Mouse (Mus musculus) cerebellum, adult 11 months (tissue): ENCODE measurements around the gene Fam89a.

Experiments used
- DNase-seq: peaks from one replicate; pipeline ENCODE4 v3.0.0; 2022

Fam89a gene

DNA sequence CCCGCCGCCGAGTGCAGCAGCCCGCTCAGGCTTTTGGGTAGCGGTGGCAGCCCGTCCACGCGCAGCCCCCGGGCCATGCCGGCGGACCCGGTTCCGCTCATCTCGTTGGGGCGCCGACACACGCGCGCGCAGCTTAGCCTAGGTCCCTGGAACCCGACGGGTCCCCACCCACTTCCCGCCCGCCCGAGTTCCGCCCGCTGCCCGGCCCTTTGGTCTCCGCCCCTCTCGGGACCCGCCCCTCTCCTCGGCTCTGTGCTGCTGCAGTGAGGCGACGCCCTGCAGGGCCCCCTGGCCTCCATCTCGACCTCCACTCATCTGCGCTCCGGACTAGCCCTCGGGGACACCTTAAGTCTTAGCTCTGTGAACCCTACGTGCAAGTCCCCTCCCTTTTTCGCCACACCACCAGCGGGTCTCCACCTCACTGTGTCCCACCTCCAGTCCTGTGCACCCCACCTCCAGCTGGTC is at the start of gene Fam89a:
Fam89a (minus strand) TSS at position 124 of the 465 bp plus-strand sequence.
- no peak for DNase-seq

GRCm38 (mm10) chr8:124800542-124800941 is 48.9 kb upstream of the Fam89a start:
- no peak for DNase-seq

- DNase-seq: no peak
These were observed 44.3 kb upstream of the Fam89a start for GRCm38 (mm10) chr8:124795781-124796488.

DNA sequence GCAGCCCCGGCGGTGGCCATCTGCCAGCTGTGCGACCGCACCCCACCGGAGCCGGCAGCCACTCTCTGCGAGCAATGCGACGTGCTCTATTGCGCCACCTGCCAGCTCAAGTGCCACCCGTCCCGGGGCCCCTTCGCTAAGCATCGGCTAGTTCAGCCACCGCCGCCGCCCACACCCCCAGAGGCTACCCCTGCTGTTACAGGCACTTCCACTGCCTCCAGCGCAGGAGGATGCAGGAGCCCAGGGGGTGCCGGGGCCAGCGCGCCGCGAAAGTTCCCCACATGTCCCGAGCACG is 42.8 kb upstream of the Fam89a start:
- DNase-seq: peak; percentile 83

GRCm38 (mm10) chr8:124793661-124794485 is 42.2 kb upstream of the Fam89a start:
- peak; percentile 48 for DNase-seq

DNA sequence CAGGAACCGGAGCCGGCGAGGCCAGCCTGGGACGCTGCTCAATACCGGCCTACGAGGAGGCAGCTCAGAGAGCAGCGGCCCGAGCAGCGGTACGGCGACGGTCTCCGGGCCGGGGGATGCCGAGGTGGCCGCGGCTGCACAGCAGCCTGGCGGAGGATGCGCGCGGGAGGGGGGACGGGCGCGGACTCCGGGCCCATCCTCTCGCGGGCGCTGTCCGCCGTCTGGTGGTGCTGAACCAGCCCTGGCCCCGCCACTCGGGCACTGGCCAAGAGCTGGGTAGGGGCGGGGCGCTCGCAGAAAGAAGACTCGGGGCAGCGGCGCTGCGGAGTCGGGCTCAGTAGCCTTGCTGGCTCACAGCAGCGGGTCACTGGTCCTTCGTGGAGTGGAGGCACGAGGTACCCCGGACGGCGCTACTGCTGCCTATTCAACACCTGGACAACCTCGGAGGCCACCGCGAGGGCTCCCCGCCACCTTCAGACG is 41.6 kb upstream of the Fam89a start:
- DNase-seq: peak; percentile 75

GRCm38 (mm10) chr8:124792708-124793107 is 41.1 kb upstream of the Fam89a start, which contains the start of gene Trim67:
Gene Trim67, plus strand, starts transcription at chr8:124793092.
- DNase-seq: peak; percentile 79

- DNase-seq: peak; percentile 61
These were observed 40.6 kb upstream of the Fam89a start for GRCm38 (mm10) chr8:124792186-124792585.

GRCm38 (mm10) chr8:124791751-124792150 is 40.1 kb upstream of the Fam89a start:
- no peak for DNase-seq

DNA sequence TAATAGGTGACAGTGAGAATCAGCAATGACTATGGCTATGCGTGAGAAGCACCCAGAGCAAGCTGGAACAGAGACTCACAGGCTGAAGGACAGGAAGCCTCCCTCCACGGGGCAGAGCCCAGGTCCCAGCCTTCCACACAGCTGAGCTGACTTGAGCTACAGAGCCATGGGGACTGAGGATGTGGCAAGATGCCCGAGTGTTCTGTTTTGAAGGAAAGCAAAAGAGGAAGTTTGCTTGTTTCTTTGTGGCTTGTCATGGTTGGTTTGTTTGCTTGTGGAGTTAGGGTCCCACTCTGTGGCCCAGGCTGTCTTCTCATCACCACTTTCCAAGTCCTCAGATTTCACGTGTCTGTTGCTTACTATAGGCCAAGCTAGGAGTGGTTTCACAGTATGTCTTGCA is 39.0 kb upstream of the Fam89a start:
- DNase-seq: no peak

DNA sequence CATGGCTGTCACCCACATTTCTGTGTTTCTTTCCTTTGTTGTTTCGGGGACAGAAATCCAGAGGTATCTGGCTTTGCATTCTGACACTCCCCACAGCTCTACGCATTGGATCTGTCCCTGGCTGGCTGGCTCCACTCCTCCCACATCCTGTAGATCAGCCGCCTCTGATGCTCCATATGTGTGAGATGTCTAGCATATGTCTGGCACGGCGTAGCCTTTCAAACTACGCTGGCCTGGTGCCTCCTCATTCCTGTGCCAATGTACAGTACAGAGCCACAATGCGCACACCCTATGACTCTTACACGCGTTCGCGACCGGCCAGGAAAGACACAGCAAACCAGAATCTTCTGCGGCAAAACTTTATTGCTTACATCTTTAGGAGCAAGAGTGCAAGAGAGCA is 33.0 kb upstream of the Fam89a start:
- DNase-seq: no peak

- DNase-seq: no peak
These were observed 31.6 kb upstream of the Fam89a start for GRCm38 (mm10) chr8:124783228-124783627.

GRCm38 (mm10) chr8:124782431-124782830 is 30.8 kb upstream of the Fam89a start:
- DNase-seq: no peak

DNA sequence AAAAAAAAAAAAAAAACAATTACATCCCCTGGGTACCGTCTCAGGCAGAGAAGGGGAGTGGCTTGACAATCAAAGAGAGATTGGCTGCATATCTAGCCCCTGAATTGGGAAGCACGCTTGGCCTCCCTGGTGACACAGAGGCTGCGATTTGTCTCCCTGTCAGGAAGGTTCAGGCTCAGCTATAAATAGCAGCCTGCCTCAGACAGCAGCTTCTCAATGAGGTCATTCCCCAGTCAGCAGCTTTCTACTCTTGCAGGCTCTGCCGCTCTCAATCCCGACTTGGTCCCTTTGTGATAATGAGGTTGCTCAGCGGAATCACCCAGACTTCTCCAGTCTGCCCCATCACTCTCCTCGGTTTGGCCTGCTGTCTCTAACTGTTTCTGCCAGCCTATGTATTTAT is 28.6 kb upstream of the Fam89a start:
- peak; percentile 51 for DNase-seq

DNA sequence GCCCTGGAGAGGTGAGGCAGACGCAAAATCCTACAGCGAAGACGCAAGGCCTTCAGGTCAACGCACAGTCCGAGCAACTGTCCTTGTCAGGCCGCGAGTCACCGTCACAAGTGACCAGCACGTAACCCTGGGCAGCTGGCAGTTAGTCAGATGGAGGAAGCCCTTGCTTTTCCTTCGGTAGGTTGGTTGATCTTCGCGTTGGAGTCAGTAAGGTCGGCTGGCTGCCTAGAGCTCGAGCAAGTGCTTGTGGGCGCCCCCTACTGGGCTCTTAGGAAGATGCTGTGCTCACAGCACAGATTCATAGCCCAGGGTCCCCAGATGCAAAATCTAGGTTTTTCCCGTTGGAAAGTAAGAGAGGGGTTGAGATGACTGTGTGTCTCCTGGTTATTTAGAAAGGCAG is 24.1 kb upstream of the Fam89a start:
- DNase-seq: peak; percentile 82

- DNase-seq: no peak
These were observed 20.8 kb upstream of the Fam89a start for GRCm38 (mm10) chr8:124772389-124772788.

- no peak for DNase-seq
These were observed 11.4 kb upstream of the Fam89a start for GRCm38 (mm10) chr8:124763061-124763460.

DNA sequence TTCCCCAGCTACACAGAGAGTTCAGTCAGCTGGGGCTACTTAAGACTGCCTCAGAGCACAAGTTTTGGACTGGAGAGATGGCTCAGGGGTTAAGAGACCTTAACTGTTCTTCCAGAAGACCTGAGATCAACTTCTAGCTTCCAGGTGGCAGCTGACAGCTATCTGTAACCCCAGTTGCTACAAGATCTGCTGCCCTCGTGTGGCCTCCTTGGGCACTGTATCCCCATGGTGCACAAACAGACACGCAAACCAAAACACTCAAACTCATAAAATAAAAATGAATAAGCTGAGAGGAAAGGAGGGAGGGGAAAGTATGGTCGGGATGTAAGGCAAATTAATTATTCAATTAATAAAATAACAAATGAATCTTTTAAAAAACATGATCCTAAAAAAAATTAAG is 6.9 kb upstream of the Fam89a start:
- no peak for DNase-seq

DNA sequence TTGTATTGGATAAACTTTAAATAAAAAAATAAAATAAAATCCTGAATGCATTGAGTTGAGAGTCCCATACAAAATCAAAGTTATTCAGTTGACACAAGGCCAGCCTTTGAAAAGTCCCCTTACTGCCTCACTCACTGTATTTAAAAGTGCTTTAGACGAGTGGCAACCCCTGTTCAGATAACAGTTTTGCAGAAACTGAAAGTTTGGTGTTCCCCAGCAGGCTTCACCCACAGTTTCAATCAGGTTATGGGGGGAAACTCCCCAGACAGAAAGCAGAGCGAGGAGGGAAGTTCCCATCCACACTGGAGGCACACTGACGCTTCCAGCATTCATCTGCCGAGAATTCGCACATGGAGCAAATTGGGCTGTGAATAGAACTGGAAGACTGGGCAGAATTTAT is 5.0 kb upstream of the Fam89a start:
- DNase-seq: no peak

DNA sequence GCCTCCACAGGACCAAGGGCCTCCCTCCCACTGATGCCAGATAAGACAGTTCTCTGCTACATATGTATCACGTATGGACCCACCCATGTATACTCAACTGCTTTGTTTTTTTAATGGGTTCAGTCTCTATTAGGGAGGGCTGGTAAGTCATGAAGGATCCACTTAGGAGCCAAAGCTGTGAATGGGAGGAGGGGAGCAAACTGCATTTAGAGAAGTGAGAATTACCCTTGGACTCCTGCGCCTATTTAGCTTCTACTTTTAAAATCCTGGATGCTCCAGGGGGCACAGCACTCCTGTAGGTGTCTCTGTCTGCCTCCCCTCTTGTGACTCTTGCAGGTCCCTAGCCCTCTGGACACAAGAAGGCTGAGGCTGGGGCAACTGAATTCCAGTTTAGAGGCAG is 4.5 kb upstream of the Fam89a start:
- DNase-seq: no peak

- no peak for DNase-seq
These were observed 3.8 kb upstream of the Fam89a start for GRCm38 (mm10) chr8:124755481-124755880.

DNA sequence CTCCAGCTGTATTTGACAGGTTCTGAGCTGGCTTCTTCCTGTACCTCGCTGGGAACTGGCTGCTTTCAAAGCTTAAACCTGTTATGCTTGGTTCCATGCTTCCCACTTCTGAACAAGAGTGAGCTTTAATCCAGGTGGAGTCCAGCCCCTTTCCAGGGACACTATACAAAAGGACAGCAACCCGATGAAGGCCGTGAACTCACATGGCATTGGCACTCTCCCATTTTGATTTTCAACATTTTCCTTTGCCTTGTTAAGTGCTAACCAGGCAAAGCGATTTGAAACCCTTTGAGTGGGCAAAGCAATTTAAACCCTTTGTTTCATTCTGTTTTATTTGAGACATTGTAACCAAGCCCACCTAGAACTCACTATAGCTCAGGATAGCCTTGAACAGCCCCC is 3.2 kb upstream of the Fam89a start:
- DNase-seq: no peak

- no peak for DNase-seq
These were observed 2.6 kb upstream of the Fam89a start for GRCm38 (mm10) chr8:124754101-124754791.
